Mouse (Mus musculus): ENCODE data around the gene Cpne5. TPM values are rescaled to one million over a fixed set of nuclear protein-coding genes. Genes with fewer than 3 reads are reported as not detected.
A peak's percentile ranks its signal among the peaks of the same experiment; 100 is the strongest.

Gene Cpne5
- polyA plus RNA-seq, 2 experiments = 14.7 TPM

DNA sequence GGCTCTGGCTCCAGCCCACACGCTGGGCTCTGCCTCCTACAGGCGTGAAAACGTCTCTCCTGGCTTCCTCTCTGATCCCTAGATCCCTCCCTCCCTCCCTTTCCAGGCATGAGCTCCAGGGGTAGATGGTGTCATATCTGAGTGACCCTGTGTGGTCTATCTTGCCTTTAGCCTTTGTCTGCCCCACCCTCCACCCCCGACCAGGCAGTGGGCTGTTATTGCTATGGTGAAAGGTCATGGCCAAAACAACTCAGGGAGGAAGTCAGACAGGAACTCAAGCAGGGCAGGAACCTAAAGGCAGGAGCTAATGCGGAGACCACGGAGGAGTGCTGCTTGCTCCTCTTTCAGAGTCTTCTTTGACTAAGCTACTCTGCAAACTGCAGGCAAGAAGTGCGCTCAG, 26.1 kb downstream of the Cpne5 start:
- Histone ChIP-seq H3K4me3 (replicated peaks; ENCODE audit: low read length) (no peak overlapping the region), H3K36me3 (ENCODE audit: control insufficient read depth, insufficient read depth, low read length) (no peaks in the 10 kb centered on the region; the same call in 1 of the 2 replicates), H3K4me2 (replicated peaks; ENCODE audit: low read depth, low read length, severe bottlenecking) (no peak overlapping the region), H3K9me3 (ENCODE audit: control insufficient read depth, low read length) (no peaks in the 10 kb centered on the region), H3K27ac (replicated peaks; ENCODE audit: low read depth, low read length) (no peak overlapping the region), H3K27me3 (ENCODE audit: control insufficient read depth, insufficient read depth, low read length) (no peaks in the 10 kb centered on the region), H3K4me1 (ENCODE audit: control insufficient read depth, insufficient read depth, low read length) (peaks cover 11% of the 10 kb centered on the region), H3K9ac (ENCODE audit: low read depth, low read length, severe bottlenecking) (no peak overlapping the region)
- no peak for TF ChIP-seq POLR2A (IDR thresholded peaks at IDR 0.05; ENCODE audit: borderline replicate concordance, extremely low read depth, insufficient read depth, insufficient read length)
- ATAC-seq (ENCODE audit: low FRiP score, low read depth) (no peak), DNase-seq (ENCODE audit: low spot score) (no peak)
- WGBS = 41% methylated on average over 7 of the region's 7 CpGs

DNA sequence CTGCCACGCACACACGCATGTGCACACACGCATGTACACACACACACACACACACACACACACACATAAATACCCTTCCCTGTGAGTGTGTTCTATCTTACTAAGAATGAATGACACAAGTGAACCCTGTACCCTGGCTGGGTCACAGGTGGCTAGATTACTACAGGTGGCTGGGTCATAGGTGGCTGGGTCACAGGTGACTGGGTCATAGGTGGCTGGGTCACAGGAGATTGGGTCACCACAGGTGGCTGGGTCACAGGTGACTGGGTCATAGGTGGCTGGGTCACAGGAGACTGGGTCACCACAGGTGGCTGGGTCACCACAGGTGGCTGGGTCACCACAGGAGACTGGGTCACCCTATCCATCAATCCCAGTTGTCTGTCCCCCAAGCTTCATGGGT, 27.9 kb downstream of the Cpne5 start:
- Histone ChIP-seq H3K4me1 (ENCODE audit: control insufficient read depth, insufficient read depth, low read length) (peaks cover 11% of the 10 kb centered on the region), H3K27me3 (ENCODE audit: control insufficient read depth, insufficient read depth, low read length) (no peaks in the 10 kb centered on the region), H3K4me3 (replicated peaks; ENCODE audit: low read length) (no peak overlapping the region), H3K27ac (replicated peaks; ENCODE audit: low read depth, low read length) (no peak overlapping the region), H3K4me2 (replicated peaks; ENCODE audit: low read depth, low read length, severe bottlenecking) (no peak overlapping the region), H3K9me3 (ENCODE audit: control insufficient read depth, low read length) (no peaks in the 10 kb centered on the region), H3K9ac (ENCODE audit: low read depth, low read length, severe bottlenecking) (no peak overlapping the region), H3K36me3 (ENCODE audit: control insufficient read depth, insufficient read depth, low read length) (no peaks in the 10 kb centered on the region; the same call in 1 of the 2 replicates)
- no peak for TF ChIP-seq POLR2A (IDR thresholded peaks at IDR 0.05; ENCODE audit: borderline replicate concordance, extremely low read depth, insufficient read depth, insufficient read length)
- WGBS = 100% methylated on average over 3 of the region's 3 CpGs
- DNase-seq (ENCODE audit: low spot score) = no peak
- no peak for ATAC-seq (ENCODE audit: low FRiP score, low read depth)

- ATAC-seq (ENCODE audit: low FRiP score, low read depth) = no peak
- no peaks in the 10 kb centered on the region for H3K27me3 ChIP-seq (ENCODE audit: control insufficient read depth, insufficient read depth, low read length)
- no peak overlapping the region for H3K4me3 ChIP-seq (replicated peaks; ENCODE audit: low read length)
- H3K9ac ChIP-seq (ENCODE audit: low read depth, low read length, severe bottlenecking) = no peak overlapping the region
- H3K4me1 ChIP-seq (ENCODE audit: control insufficient read depth, insufficient read depth, low read length) = no peaks in the 10 kb centered on the region
- DNase-seq (ENCODE audit: low spot score) = no peak
- H3K9me3 ChIP-seq (ENCODE audit: control insufficient read depth, low read length) = no peaks in the 10 kb centered on the region
- H3K27ac ChIP-seq (replicated peaks; ENCODE audit: low read depth, low read length) = no peak overlapping the region
- H3K4me2 ChIP-seq (replicated peaks; ENCODE audit: low read depth, low read length, severe bottlenecking) = no peak overlapping the region
- no peak for TF ChIP-seq POLR2A (IDR thresholded peaks at IDR 0.05; ENCODE audit: borderline replicate concordance, extremely low read depth, insufficient read depth, insufficient read length)
- WGBS = 72% methylated on average over 7 of the region's 7 CpGs
- no peaks in the 10 kb centered on the region; the same call in 1 of the 2 replicates for H3K36me3 ChIP-seq (ENCODE audit: control insufficient read depth, insufficient read depth, low read length)
These were observed 31.9 kb downstream of the Cpne5 start for GRCm38 (mm10) chr17:29206052-29206451.

DNA sequence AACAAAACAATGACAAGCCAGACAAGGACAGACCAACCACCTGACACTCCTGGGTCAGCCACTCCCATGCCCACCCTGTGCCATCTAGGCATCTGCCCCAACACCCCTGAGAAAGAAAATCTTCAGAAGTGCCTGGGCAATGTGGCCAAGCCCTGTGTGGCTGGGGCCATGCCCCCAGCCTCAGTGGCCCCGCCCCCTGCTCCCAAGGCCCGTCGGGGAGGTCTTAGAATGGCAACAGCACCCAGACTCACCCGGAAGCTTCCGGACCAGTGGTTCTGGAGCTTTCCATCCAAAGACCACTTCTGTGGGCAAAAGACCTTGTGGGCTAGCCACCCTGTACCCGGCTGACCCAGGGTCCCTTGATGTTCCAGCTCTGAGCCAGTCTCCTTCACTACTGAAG, 35.4 kb downstream of the Cpne5 start:
- H3K27ac ChIP-seq (replicated peaks; ENCODE audit: low read depth, low read length) = no peak overlapping the region
- H3K4me3 ChIP-seq (replicated peaks; ENCODE audit: low read length) = no peak overlapping the region
- WGBS = 83% methylated on average over 6 of the region's 6 CpGs
- H3K27me3 ChIP-seq (ENCODE audit: control insufficient read depth, insufficient read depth, low read length) = no peaks in the 10 kb centered on the region
- TF ChIP-seq POLR2A (IDR thresholded peaks at IDR 0.05; ENCODE audit: borderline replicate concordance, extremely low read depth, insufficient read depth, insufficient read length) = no peak
- no peaks in the 10 kb centered on the region for H3K9me3 ChIP-seq (ENCODE audit: control insufficient read depth, low read length)
- no peak for DNase-seq (ENCODE audit: low spot score)
- peaks cover 9% of the 10 kb centered on the region for H3K4me1 ChIP-seq (ENCODE audit: control insufficient read depth, insufficient read depth, low read length)
- ATAC-seq (ENCODE audit: low FRiP score, low read depth) = no peak
- no peaks in the 10 kb centered on the region for H3K36me3 ChIP-seq (ENCODE audit: control insufficient read depth, insufficient read depth, low read length)
- H3K9ac ChIP-seq (ENCODE audit: low read depth, low read length, severe bottlenecking) = no peak overlapping the region
- H3K4me2 ChIP-seq (replicated peaks; ENCODE audit: low read depth, low read length, severe bottlenecking) = no peak overlapping the region

DNA sequence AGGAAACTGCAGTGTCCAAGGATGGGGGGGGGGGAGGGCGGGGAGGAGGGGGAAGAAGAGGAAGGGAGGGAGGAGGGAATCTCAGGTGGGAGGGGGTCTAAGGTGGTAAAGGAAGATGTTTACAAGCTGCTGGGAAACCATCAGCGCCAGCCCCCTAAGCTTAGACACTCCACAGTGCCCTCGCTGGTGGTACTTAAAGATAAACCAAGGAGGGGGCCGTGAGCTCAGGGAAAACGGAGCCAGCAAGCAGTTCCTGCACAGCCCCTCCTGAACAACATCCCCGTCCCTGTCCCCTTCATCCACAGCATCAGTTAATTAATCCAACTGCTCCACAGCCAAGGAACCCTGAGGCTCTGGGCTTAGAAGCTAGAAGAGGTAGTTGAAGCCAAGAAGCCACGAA, 38.1 kb downstream of the Cpne5 start:
- Histone ChIP-seq H3K27me3 (ENCODE audit: control insufficient read depth, insufficient read depth, low read length) (no peaks in the 10 kb centered on the region), H3K4me1 (ENCODE audit: control insufficient read depth, insufficient read depth, low read length) (peaks cover 9% of the 10 kb centered on the region), H3K9ac (ENCODE audit: low read depth, low read length, severe bottlenecking) (peak overlapping the region; percentile 12; the same call in 1 of the 2 replicates), H3K27ac (replicated peaks; ENCODE audit: low read depth, low read length) (no peak overlapping the region), H3K36me3 (ENCODE audit: control insufficient read depth, insufficient read depth, low read length) (no peaks in the 10 kb centered on the region), H3K9me3 (ENCODE audit: control insufficient read depth, low read length) (no peaks in the 10 kb centered on the region), H3K4me3 (replicated peaks; ENCODE audit: low read length) (no peak overlapping the region), H3K4me2 (replicated peaks; ENCODE audit: low read depth, low read length, severe bottlenecking) (no peak overlapping the region)
- ATAC-seq (ENCODE audit: low FRiP score, low read depth) (no peak), DNase-seq (ENCODE audit: low spot score) (no peak)
- TF ChIP-seq POLR2A (IDR thresholded peaks at IDR 0.05; ENCODE audit: borderline replicate concordance, extremely low read depth, insufficient read depth, insufficient read length) = no peak
- 26% methylated on average over 7 of the region's 7 CpGs for WGBS

Measured in limb, embryonic 14.5 days (tissue).